Mouse (Mus musculus) forebrain, embryonic 12.5 days (tissue): ENCODE data around the gene Gm40193. TPM values are rescaled to one million over a fixed set of nuclear protein-coding genes. Genes with fewer than 3 reads are reported as not detected.

Experiments
- ATAC-seq: fragments of 200-750 bp; cut with Nextera tagmentation; 2 replicates; pipeline ENCODE4 v1.8.0; 2017; ENCODE audit warnings: moderate TSS enrichment; ENCODE audit not compliant: low FRiP score
- H3K27ac ChIP-seq: fragments of 300-500 bp; sonication (generic); 2 replicates; pipeline ENCODE4 v1.5.1; 2016; ENCODE audit warnings: mild to moderate bottlenecking
- H3K27me3 ChIP-seq: fragments of 300-500 bp; sonication (generic); 2 replicates; pipeline ENCODE4 v1.6.1; 2016; ENCODE audit warnings: mild to moderate bottlenecking
- H3K36me3 ChIP-seq: fragments of 300-500 bp; sonication (generic); replicated peaks from 2 replicates; pipeline ENCODE4 v1.6.1; 2016; ENCODE audit warnings: mild to moderate bottlenecking
- H3K4me1 ChIP-seq: fragments of 300-500 bp; sonication (generic); 2 replicates; pipeline ENCODE4 v1.6.1; 2016
- H3K4me2 ChIP-seq: fragments of 300-500 bp; sonication (generic); 2 replicates; pipeline ENCODE4 v1.6.1; 2016; ENCODE audit warnings: mild to moderate bottlenecking, moderate library complexity
- H3K4me3 ChIP-seq: fragments of 300-500 bp; sonication (generic); replicated peaks from 2 replicates; pipeline ENCODE4 v1.5.1; 2016; ENCODE audit warnings: mild to moderate bottlenecking
- H3K9ac ChIP-seq: fragments of 300-500 bp; sonication (generic); 2 replicates; pipeline ENCODE4 v1.6.1; 2016; ENCODE audit warnings: mild to moderate bottlenecking
- H3K9me3 ChIP-seq: fragments of 300-500 bp; sonication (generic); 2 replicates; pipeline ENCODE4 v1.6.1; 2016
- WGBS: fragments of 180-500 bp; shearing (Covaris S2); methylation state at CpG from one replicate; pipeline ENCODE4 v1.1.7; 2016; 5-methylcytosine and 5-hydroxymethylcytosine counted together
- polyA plus RNA-seq: library from polyadenylated mRNA; unstranded; fragments of >200 nt; fragmentation: Nextera tagmentation; extraction: Ambion mirVana; gene quantifications from 2 replicates; pipeline ENCODE4 v1.2.1, GENCODE M21; 2016

Gm40193 gene
- polyA plus RNA-seq, 1 experiment from 2014 or later: not detected

DNA sequence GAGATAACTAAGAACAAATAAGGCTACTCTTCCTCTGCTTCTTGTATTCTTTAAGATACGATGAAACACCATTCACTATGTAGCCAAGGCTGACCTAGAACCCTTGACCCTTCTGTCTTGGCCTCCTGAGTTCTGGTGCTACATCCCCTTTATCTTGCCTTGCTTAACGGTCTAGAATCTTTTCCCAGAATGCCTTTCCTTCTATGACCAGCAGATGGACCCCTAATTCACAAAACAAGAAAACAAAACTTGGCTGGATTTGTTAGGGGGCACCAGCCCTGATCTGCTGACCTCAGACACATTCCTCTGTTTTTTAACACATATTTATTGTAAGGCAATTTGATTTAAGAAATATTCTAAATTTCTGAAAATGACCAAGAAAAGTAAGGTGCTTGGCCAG lies 16.4 kb downstream of the Gm40193 start:
- peaks cover 9% of the 10 kb centered on the region for H3K4me1 ChIP-seq
- H3K4me3 ChIP-seq: no peak overlapping the region
- H3K9ac ChIP-seq: no peak overlapping the region
- WGBS: 35% methylated on average over 2 of the region's 2 CpGs
- H3K9me3 ChIP-seq: no peaks in the 10 kb centered on the region
- H3K4me2 ChIP-seq: no peak overlapping the region
- no peak for ATAC-seq
- peaks cover 25% of the 10 kb centered on the region for H3K27me3 ChIP-seq
- H3K27ac ChIP-seq: no peak overlapping the region
- H3K36me3 ChIP-seq: no peaks in the 10 kb centered on the region

DNA sequence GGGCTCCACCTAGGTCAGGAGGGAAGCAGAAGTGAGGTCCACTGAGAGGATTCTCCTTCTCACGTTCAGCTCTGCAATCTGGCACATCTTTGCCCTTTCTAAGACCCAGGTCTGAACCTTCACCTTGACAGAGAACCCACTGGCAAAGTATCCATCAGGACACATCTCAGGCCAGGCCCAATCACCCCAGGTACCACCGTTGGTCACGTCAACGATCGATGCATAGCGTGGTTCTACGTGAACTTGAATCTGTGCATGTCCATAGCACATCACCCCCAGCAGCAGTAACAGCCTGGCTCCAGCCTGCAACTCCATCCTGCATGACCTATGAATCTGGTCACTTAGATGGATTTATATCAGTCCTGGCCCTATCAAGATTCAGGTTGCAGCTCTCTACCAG lies 18.5 kb downstream of the Gm40193 start, which contains the start of gene Vmo1:
Gene Vmo1 (minus strand): TSS at position 329 of the 400 bp plus-strand sequence.
- H3K27me3 ChIP-seq: peaks cover 26% of the 10 kb centered on the region
- H3K4me2 ChIP-seq: no peak within 1 kb of the TSS
- no peak within 1 kb of the TSS for H3K27ac ChIP-seq
- H3K9me3 ChIP-seq: no peaks in the 10 kb centered on the region
- H3K36me3 ChIP-seq: no peaks in the 10 kb centered on the region
- H3K4me3 ChIP-seq: no peak within 1 kb of the TSS
- WGBS: 91% methylated on average over 7 of the region's 7 CpGs
- ATAC-seq: no peak
- H3K9ac ChIP-seq: no peak within 1 kb of the TSS
- peaks cover 5% of the 10 kb centered on the region; the same call in 1 of the 2 replicates for H3K4me1 ChIP-seq

DNA sequence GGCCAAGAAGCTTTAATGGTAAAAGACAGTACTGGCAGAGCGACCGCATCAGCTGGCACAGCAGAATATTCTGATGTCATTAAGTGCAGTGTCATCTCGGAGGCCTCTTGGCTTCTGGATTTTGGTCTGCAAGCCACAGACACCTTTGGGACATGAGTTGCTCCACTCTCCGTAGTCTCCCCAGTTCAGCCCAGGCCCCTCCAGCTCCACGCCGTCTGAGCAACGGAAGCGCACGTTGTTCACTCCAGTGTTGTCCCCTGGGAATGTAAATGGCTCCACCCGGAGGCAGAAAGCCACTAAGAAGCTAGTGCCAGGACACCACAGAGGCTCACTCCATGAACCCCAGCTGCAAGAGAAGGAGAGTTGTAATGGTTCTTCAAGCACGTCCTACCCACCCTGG lies 19.2 kb downstream of the Gm40193 start:
- Histone ChIP-seq H3K9me3 (no peaks in the 10 kb centered on the region), H3K27ac (no peak overlapping the region), H3K27me3 (peaks cover 24% of the 10 kb centered on the region), H3K4me1 (peaks cover 5% of the 10 kb centered on the region; the same call in 1 of the 2 replicates), H3K36me3 (no peaks in the 10 kb centered on the region), H3K4me2 (no peak overlapping the region), H3K4me3 (no peak overlapping the region), H3K9ac (no peak overlapping the region)
- ATAC-seq: no peak
- 58% methylated on average over 11 of the region's 11 CpGs for WGBS

DNA sequence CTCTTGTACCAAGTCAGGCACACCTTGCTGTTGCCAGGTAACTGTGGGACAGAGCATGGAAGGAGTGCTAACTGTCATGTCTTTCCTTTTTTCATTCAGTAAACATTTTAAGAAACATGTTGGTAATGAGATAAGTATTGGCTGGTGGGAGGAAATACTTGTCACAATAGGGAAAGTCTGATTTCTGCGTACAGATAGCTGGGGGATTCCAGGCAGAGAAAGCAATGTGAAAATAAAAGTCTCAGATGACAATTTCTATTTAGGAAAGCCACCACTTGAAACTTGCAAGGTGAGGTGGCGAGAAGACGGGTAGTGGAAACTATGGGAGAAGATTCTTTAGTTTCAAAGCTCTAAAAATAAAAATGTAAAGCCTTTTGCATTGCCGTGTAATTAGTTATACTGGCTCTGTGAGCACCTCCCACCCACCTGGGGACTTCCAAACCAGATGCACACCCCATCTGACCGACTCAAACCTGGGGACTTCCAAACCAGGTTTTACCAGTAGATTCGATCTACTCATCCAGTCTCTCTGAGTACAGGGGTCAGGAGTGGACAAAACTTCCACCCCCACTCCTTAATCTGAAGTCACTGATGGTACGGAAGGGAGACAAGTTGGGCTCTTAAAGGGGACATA lies 19.9 kb downstream of the Gm40193 start:
- no peak overlapping the region for H3K9ac ChIP-seq
- H3K36me3 ChIP-seq: no peaks in the 10 kb centered on the region
- ATAC-seq: no peak
- peaks cover 5% of the 10 kb centered on the region; the same call in 1 of the 2 replicates for H3K4me1 ChIP-seq
- H3K4me3 ChIP-seq: no peak overlapping the region
- WGBS: 85% methylated on average over 7 of the region's 7 CpGs
- H3K9me3 ChIP-seq: no peaks in the 10 kb centered on the region
- H3K27me3 ChIP-seq: peaks cover 24% of the 10 kb centered on the region
- no peak overlapping the region for H3K4me2 ChIP-seq
- H3K27ac ChIP-seq: no peak overlapping the region

DNA sequence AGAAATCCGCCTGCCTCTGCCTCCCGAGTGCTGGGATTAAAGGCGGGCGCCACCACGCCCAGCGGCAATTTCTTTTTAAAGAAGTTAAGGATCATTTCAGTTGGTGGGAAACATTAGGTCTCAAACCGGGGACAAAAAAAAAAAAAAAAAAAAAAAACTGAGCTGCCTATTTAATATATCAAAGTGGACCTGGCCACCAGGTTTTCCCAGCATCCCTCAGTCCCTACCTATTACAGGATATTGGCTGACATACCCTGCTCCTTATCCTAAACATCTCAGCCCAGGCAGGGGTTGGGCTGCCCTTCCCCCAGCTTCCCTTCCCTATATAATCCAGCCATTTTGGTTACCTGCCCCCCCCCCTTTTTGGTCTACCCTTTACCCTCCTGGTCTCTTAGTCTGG lies 20.9 kb downstream of the Gm40193 start:
- Histone ChIP-seq H3K4me2 (no peak overlapping the region), H3K4me3 (no peak overlapping the region), H3K9ac (no peak overlapping the region), H3K9me3 (no peaks in the 10 kb centered on the region), H3K27ac (no peak overlapping the region), H3K4me1 (peaks cover 5% of the 10 kb centered on the region; the same call in 1 of the 2 replicates), H3K36me3 (no peaks in the 10 kb centered on the region), H3K27me3 (peaks cover 24% of the 10 kb centered on the region)
- WGBS: 90% methylated on average over 7 of the region's 7 CpGs
- ATAC-seq: no peak

DNA sequence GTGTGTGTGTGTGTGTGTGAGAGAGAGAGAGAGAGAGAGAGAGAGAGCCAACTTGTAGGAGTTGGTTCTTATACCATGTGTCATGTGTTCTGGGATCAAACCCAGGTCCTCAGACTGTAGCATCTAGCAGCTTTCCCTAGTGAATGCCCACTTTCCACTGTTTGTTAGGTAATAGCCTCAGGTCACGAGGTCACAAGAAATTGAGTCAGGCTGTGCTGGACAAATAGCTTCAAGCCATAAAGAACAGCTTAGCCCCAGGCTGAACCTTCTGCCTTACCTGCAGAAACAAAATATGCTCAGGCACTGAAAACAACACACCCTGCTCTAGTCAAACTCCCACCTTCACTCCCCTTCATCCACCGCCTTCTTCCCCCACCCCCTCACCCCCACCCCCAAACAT lies 21.5 kb downstream of the Gm40193 start:
- Histone ChIP-seq H3K4me3 (no peak overlapping the region), H3K4me2 (no peak overlapping the region), H3K9me3 (no peaks in the 10 kb centered on the region), H3K36me3 (no peaks in the 10 kb centered on the region), H3K27ac (no peak overlapping the region), H3K27me3 (peaks cover 24% of the 10 kb centered on the region), H3K9ac (no peak overlapping the region), H3K4me1 (peaks cover 5% of the 10 kb centered on the region; the same call in 1 of the 2 replicates)
- 85% methylated on average over 2 of the region's 2 CpGs for WGBS
- ATAC-seq: no peak

DNA sequence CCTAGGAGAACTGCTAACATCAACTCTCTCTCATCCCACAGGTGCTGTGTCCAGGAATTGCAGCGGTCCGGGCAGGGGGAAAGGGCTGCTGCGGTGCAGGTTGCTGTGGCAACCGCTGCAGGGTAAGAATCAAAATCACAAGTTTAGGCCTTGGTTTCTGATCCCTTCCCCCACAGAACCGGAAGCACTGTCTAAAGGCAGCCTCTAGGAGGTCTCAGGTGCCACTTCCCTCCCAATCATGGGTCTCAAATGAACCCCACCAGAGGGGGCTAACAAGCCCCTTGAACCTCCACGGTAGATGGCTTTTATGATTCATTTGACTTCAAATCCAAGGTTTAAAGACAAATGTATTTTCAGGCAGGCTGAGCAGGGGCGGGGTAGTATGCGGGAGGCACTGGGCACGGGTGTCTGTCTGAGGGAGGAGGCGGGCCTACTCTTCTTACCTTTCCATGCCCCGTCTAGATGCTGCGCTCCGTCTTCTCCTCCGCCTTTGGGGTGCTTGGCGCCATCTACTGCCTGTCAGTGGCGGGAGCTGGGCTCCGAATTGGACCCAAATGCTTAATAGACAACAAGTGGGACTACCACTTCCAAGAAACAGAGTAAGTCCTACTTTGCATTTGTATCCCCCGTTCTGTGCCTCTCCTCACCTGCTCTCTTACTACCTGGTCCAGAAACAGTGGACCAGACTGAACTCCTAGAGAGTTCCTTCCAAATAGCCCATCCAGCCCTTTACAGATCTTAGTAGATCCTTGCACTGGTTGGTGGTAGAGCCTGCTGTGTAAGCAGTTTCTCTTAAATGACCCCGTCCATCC lies 22.8 kb downstream of the Gm40193 start:
- no peak for ATAC-seq
- H3K36me3 ChIP-seq: no peaks in the 10 kb centered on the region
- H3K4me3 ChIP-seq: no peak overlapping the region
- H3K9ac ChIP-seq: no peak overlapping the region; the same call in 1 of the 2 replicates
- 8% methylated on average over 19 of the region's 19 CpGs for WGBS
- H3K9me3 ChIP-seq: no peaks in the 10 kb centered on the region
- H3K27me3 ChIP-seq: peaks cover 31% of the 10 kb centered on the region
- H3K4me1 ChIP-seq: peaks cover 5% of the 10 kb centered on the region; the same call in 1 of the 2 replicates
- peak overlapping the region; percentile 40 for H3K4me2 ChIP-seq
- H3K27ac ChIP-seq: no peak overlapping the region

DNA sequence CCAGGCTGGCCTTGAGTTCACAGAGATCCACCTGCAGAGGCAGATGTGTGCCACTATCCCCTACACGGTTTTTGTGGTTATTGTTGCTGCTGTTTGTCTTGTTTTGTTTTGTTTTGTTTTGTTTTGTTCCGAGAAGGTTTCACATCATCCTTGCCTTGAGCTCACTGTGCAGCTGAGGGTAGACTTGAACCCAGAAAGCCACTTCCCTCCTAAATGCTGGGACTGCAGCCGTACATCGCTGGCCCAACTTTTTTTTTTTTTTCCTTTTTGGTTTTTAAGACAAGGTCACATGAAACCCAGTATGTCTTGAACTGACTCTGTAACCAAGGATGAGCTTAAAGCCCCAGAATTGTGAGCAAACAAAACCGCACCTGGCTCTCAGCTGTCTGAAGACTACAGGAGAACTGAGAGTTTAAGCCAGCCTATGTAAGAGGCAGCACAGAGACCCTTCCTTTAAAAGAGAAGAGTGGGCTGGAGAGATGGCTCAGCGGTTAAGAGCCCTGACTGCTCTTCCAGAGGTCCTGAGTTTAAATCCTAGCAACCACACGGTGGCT lies 25.7 kb downstream of the Gm40193 start:
- no peak for ATAC-seq
- H3K4me1 ChIP-seq: peaks cover 5% of the 10 kb centered on the region; the same call in 1 of the 2 replicates
- no peak overlapping the region for H3K4me3 ChIP-seq
- H3K9ac ChIP-seq: no peak overlapping the region
- no peak overlapping the region for H3K27ac ChIP-seq
- H3K4me2 ChIP-seq: no peak overlapping the region
- H3K9me3 ChIP-seq: no peaks in the 10 kb centered on the region
- H3K27me3 ChIP-seq: peaks cover 23% of the 10 kb centered on the region
- H3K36me3 ChIP-seq: no peaks in the 10 kb centered on the region
- 73% methylated on average over 7 of the region's 7 CpGs for WGBS

DNA sequence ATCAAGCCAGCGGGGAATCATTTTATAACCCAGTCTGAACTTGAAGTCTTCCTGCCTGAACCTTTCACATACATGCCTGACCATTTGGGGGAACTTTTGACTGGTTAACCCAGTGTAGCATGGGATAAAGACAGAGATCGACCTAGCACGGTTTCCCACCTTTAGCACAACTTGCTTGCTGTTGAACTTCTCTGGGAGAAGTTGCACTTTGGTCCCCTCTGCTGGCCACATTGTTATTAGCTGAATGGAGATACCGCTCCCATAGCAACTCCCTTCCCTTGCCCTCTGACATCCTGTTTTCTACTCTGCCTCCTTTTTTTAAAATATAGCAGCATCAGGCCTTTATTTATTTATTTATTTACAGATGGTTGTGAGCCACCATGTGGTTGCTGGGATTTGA lies 26.4 kb downstream of the Gm40193 start:
- no peak overlapping the region for H3K4me3 ChIP-seq
- H3K27me3 ChIP-seq: peaks cover 23% of the 10 kb centered on the region
- no peak for ATAC-seq
- H3K4me2 ChIP-seq: no peak overlapping the region
- no peak overlapping the region for H3K9ac ChIP-seq
- peaks cover 5% of the 10 kb centered on the region; the same call in 1 of the 2 replicates for H3K4me1 ChIP-seq
- no peaks in the 10 kb centered on the region for H3K9me3 ChIP-seq
- H3K36me3 ChIP-seq: no peaks in the 10 kb centered on the region
- no peak overlapping the region for H3K27ac ChIP-seq
- 31% methylated on average over 4 of the region's 4 CpGs for WGBS

DNA sequence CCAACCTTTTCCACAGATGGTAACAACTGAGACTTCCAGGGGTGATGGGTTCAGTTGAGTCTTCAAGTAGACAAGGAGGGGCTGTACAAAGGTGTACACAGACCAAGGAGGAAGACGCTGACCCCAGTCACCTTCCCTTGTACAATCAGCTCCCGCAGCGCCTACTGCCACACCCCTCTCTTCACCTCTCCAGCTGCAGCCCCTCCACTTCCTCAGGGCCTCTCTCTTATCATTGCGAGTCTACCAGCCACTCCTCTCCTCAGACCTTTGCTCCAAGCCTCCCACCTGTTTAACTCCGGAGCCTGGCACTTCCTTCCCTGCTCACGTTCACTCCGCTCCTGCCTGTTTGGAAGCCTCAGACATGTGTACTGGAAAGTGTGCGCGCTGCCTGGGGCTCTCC lies 27.8 kb downstream of the Gm40193 start, which contains the start of gene Tm4sf5:
Gene Tm4sf5 (plus strand): TSS at position 275 of the 400 bp plus-strand sequence.
- Histone ChIP-seq H3K4me3 (no peak within 1 kb of the TSS), H3K4me1 (peaks cover 5% of the 10 kb centered on the region; the same call in 1 of the 2 replicates), H3K27me3 (peaks cover 18% of the 10 kb centered on the region), H3K9ac (no peak within 1 kb of the TSS), H3K36me3 (no peaks in the 10 kb centered on the region), H3K27ac (no peak within 1 kb of the TSS), H3K4me2 (no peak within 1 kb of the TSS), H3K9me3 (no peaks in the 10 kb centered on the region)
- WGBS: 78% methylated on average over 9 of the region's 9 CpGs
- ATAC-seq: no peak

DNA sequence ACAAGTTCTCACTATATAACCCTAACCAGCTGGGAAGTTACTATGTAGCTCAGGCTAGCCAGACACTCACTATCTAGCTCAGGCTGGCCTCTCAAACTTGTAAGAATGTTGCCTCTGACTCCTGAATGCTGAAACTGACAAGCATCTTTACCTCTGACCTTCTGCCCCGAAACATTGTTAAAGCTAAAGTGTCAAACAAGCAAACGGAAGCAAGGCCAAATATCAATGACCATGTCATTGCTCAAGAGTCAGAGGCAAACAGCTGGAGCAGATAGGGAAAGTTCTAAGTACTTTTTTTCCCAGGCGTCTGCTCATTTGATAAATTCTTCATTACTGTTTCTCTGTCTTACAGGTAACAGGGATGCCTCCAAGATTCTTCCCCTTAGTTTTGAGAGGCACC lies 30.7 kb downstream of the Gm40193 start:
- Histone ChIP-seq H3K27me3 (peaks cover 10% of the 10 kb centered on the region), H3K27ac (no peak overlapping the region), H3K36me3 (no peaks in the 10 kb centered on the region), H3K9me3 (no peaks in the 10 kb centered on the region), H3K4me2 (no peak overlapping the region), H3K9ac (no peak overlapping the region), H3K4me1 (no peaks in the 10 kb centered on the region), H3K4me3 (no peak overlapping the region)
- WGBS: 78% methylated on average over 3 of the region's 3 CpGs
- ATAC-seq: no peak

DNA sequence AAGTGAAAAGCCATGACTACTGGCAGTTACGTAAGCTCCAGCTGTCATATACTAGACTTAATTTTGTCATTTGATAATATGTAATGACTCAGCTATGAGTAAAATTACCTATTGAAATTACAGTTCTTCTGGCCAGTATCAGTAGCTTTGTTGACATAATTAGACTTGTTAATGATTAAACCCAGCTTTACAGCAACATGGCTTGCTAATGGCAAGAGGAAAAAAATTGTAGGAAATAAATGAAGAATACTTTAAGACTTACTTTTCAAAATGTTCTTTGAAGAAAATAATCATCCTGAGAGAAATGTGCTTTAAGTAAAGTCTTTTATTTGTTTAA lies 32.3 kb downstream of the Gm40193 start:
- ATAC-seq: no peak
- WGBS: 95% methylated on average over 1 of the region's 1 CpGs

More for the DNA sequence above, 32.3 kb downstream of the Gm40193 start:
- H3K9ac ChIP-seq: no peak overlapping the region
- peaks cover 8% of the 10 kb centered on the region for H3K27me3 ChIP-seq
- H3K4me2 ChIP-seq: no peak overlapping the region
- H3K27ac ChIP-seq: no peak overlapping the region
- H3K9me3 ChIP-seq: no peaks in the 10 kb centered on the region
- no peak overlapping the region for H3K4me3 ChIP-seq
- no peaks in the 10 kb centered on the region for H3K4me1 ChIP-seq
- H3K36me3 ChIP-seq: no peaks in the 10 kb centered on the region
